Mouse (Mus musculus) embryonic facial prominence, embryonic 14.5 days (tissue): Measurements from ENCODE around the gene Sgta. TPM values are rescaled to one million over a fixed set of nuclear protein-coding genes. Genes with fewer than 3 reads are reported as not detected.

Source experiments
- ATAC-seq: fragments of 200-750 bp; cut with Nextera tagmentation; 2 replicates; pipeline ENCODE4 v1.8.0; 2017; ENCODE audit warnings: low read depth, moderate number of reproducible peaks, moderate TSS enrichment
- DNase-seq: peaks from one replicate; pipeline ENCODE4 v3.0.0-alpha.2; 2015; ENCODE audit warnings: low spot score
- H3K27ac ChIP-seq: fragments of 300-500 bp; sonication (generic); replicated peaks from 2 replicates; pipeline ENCODE4 v1.5.1; 2014; ENCODE audit warnings: low read depth, mild to moderate bottlenecking, low read length, moderate library complexity
- H3K27me3 ChIP-seq: fragments of 300-500 bp; sonication (generic); replicated peaks from 2 replicates; pipeline ENCODE4 v1.6.1; 2014; ENCODE audit warnings: low read length; ENCODE audit not compliant: control insufficient read depth, insufficient read depth
- H3K36me3 ChIP-seq: fragments of 300-500 bp; sonication (generic); 2 replicates; pipeline ENCODE4 v1.6.1; 2014; ENCODE audit warnings: low read length, mixed read lengths; ENCODE audit not compliant: control insufficient read depth, insufficient read depth
- H3K4me1 ChIP-seq: fragments of 300-500 bp; sonication (generic); 2 replicates; pipeline ENCODE4 v1.6.1; 2014; ENCODE audit warnings: antibody characterized with exemption, low read length; ENCODE audit not compliant: control insufficient read depth, insufficient read depth
- H3K4me2 ChIP-seq: fragments of 300-500 bp; sonication (generic); 2 replicates; pipeline ENCODE4 v1.6.1; 2014; ENCODE audit warnings: low read depth, mild to moderate bottlenecking, low read length, moderate library complexity, mixed read lengths
- H3K4me3 ChIP-seq: fragments of 300-500 bp; sonication (generic); 2 replicates; pipeline ENCODE4 v1.5.1; 2014; ENCODE audit warnings: low read depth, mild to moderate bottlenecking, low read length
- H3K9ac ChIP-seq: fragments of 300-500 bp; sonication (generic); 2 replicates; pipeline ENCODE4 v1.6.1; 2014; ENCODE audit warnings: low read depth, mild to moderate bottlenecking, low read length, moderate library complexity, mixed read lengths
- H3K9me3 ChIP-seq: fragments of 300-500 bp; sonication (generic); 2 replicates; pipeline ENCODE4 v1.6.1; 2016; ENCODE audit warnings: low read length; ENCODE audit not compliant: control insufficient read depth
- WGBS: fragments of 180-500 bp; shearing (Covaris S2); extraction: QIAGEN DNeasy Blood & Tissue Kit; methylation state at CpG from one replicate; pipeline ENCODE4 v1.1.7; 2014; 5-methylcytosine and 5-hydroxymethylcytosine counted together
- polyA plus RNA-seq: library from polyadenylated mRNA; unstranded; fragments of >200 nt; fragmentation: Nextera tagmentation; extraction: Ambion mirVana; gene quantifications from 2 replicates; pipeline ENCODE4 v1.2.1, GENCODE M21; 2014

Gene Sgta
- polyA plus RNA-seq, 1 experiment from 2014 or later: 163 TPM

- peaks cover 14% of the 10 kb centered on the region for H3K36me3 ChIP-seq
- no peak overlapping the region for H3K4me2 ChIP-seq
- no peaks in the 10 kb centered on the region for H3K9me3 ChIP-seq
- no peak overlapping the region for H3K27ac ChIP-seq
- WGBS: 58% methylated on average over 2 of the region's 2 CpGs
- H3K9ac ChIP-seq: no peak overlapping the region
- H3K27me3 ChIP-seq: no peaks in the 10 kb centered on the region
- ATAC-seq (no peak), DNase-seq (no peak)
- H3K4me3 ChIP-seq: no peak overlapping the region
- H3K4me1 ChIP-seq: no peaks in the 10 kb centered on the region
These were observed 27.0 kb upstream of the Sgta start for GRCm38 (mm10) chr10:81087021-81087420.

GRCm38 (mm10) chr10:81082168-81082960, 22.4 kb upstream of the Sgta start:
- ATAC-seq (peak; percentile 39; the same call in 1 of the 2 replicates), DNase-seq (peak; percentile 56)
- H3K9me3 ChIP-seq: no peaks in the 10 kb centered on the region

GRCm38 (mm10) chr10:81080008-81080655, 20.2 kb upstream of the Sgta start:
- Histone ChIP-seq H3K4me1 (no peaks in the 10 kb centered on the region), H3K36me3 (peaks cover 81% of the 10 kb centered on the region), H3K4me3 (no peak overlapping the region), H3K9ac (no peak overlapping the region), H3K27ac (no peak overlapping the region), H3K27me3 (no peaks in the 10 kb centered on the region), H3K9me3 (no peaks in the 10 kb centered on the region), H3K4me2 (no peak overlapping the region)
- DNase-seq (no peak), ATAC-seq (no peak)
- 89% methylated on average over 30 of the region's 31 CpGs for WGBS

More at GRCm38 (mm10) chr10:81082168-81082960, 22.4 kb upstream of the Sgta start:
- no peak overlapping the region for H3K27ac ChIP-seq
- H3K4me1 ChIP-seq: no peaks in the 10 kb centered on the region
- 73% methylated on average over 7 of the region's 7 CpGs for WGBS
- H3K36me3 ChIP-seq: peaks cover 61% of the 10 kb centered on the region
- H3K4me2 ChIP-seq: no peak overlapping the region
- H3K9ac ChIP-seq: no peak overlapping the region
- H3K4me3 ChIP-seq: no peak overlapping the region
- H3K27me3 ChIP-seq: no peaks in the 10 kb centered on the region

- Histone ChIP-seq H3K4me3 (no peak overlapping the region), H3K27ac (no peak overlapping the region), H3K9ac (no peak overlapping the region), H3K27me3 (no peaks in the 10 kb centered on the region), H3K4me2 (no peak overlapping the region), H3K36me3 (peaks cover 97% of the 10 kb centered on the region), H3K9me3 (no peaks in the 10 kb centered on the region), H3K4me1 (no peaks in the 10 kb centered on the region)
- DNase-seq: no peak
- no peak for ATAC-seq
- 92% methylated on average over 11 of the region's 11 CpGs for WGBS
These were observed 17.9 kb upstream of the Sgta start for GRCm38 (mm10) chr10:81077916-81078315.

GRCm38 (mm10) chr10:81076356-81076755, 16.4 kb upstream of the Sgta start:
- Histone ChIP-seq H3K9me3 (no peaks in the 10 kb centered on the region), H3K9ac (no peak overlapping the region), H3K27me3 (no peaks in the 10 kb centered on the region), H3K4me3 (no peak overlapping the region), H3K4me2 (no peak overlapping the region), H3K4me1 (no peaks in the 10 kb centered on the region), H3K27ac (no peak overlapping the region), H3K36me3 (peaks cover 82% of the 10 kb centered on the region)
- ATAC-seq (no peak), DNase-seq (no peak)
- WGBS: 73% methylated on average over 1 of the region's 1 CpGs

DNA sequence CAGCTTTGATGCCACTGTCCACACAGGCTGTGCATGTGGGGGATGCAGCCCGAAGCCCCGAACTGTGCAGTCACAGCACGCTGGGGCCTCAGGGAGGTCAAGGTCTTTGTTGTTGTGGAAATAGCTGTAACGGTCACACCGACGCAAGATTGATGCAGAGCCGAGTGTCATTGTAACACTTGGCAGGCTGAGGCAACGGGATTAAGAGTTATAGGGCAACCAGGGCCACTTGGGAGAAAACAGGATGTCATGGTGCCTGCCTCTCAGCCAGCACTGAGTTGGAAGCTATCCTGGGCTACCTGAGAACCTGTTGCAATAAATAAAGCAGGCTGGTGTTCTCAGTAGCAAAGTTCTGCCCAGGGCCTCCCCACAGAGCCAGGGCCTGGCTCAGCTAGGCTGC, 15.8 kb upstream of the Sgta start:
- H3K9me3 ChIP-seq: no peaks in the 10 kb centered on the region
- 92% methylated on average over 8 of the region's 8 CpGs for WGBS
- no peak overlapping the region for H3K4me3 ChIP-seq
- H3K4me1 ChIP-seq: peaks cover 5% of the 10 kb centered on the region
- no peak overlapping the region for H3K9ac ChIP-seq
- peaks cover 76% of the 10 kb centered on the region for H3K36me3 ChIP-seq
- H3K27ac ChIP-seq: no peak overlapping the region
- no peak overlapping the region for H3K4me2 ChIP-seq
- no peaks in the 10 kb centered on the region for H3K27me3 ChIP-seq
- ATAC-seq (no peak), DNase-seq (no peak)

DNA sequence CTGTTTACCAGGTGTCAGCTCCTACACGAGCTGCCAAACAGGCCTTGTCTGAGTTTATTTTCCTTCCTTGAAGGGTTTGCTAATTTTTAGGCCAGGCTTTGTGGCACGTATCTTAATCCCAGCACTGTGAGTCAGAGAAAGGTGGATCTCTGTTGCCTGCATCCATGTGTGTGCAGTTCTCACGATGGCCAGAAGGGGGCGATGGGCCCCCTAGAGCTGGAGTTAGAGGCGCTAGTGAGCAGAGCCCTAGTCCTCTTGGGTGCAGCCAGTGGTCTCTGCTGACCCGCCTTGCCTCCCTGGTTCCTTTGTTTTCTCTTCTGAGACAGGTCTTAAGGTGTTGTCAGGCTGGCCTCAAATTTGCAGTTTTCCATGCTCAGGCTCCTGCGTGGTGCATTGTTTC, 13.5 kb upstream of the Sgta start:
- Histone ChIP-seq H3K4me3 (no peak overlapping the region), H3K27me3 (no peaks in the 10 kb centered on the region), H3K9me3 (no peaks in the 10 kb centered on the region), H3K9ac (no peak overlapping the region), H3K27ac (no peak overlapping the region), H3K36me3 (peaks cover 54% of the 10 kb centered on the region), H3K4me2 (no peak overlapping the region), H3K4me1 (peaks cover 9% of the 10 kb centered on the region)
- ATAC-seq: no peak
- DNase-seq: no peak
- WGBS: 66% methylated on average over 7 of the region's 7 CpGs

GRCm38 (mm10) chr10:81072290-81072689, 12.3 kb upstream of the Sgta start:
- DNase-seq (peak; percentile 51), ATAC-seq (no peak)
- Histone ChIP-seq H3K9ac (no peak overlapping the region), H3K27ac (no peak overlapping the region), H3K4me2 (no peak overlapping the region), H3K27me3 (no peaks in the 10 kb centered on the region), H3K4me1 (peaks cover 9% of the 10 kb centered on the region), H3K4me3 (no peak overlapping the region), H3K9me3 (no peaks in the 10 kb centered on the region), H3K36me3 (peaks cover 42% of the 10 kb centered on the region)
- WGBS: 90% methylated on average over 8 of the region's 8 CpGs
